Mouse (Mus musculus): ENCODE results near the gene Ksr1. TPM values are rescaled to one million over a fixed set of nuclear protein-coding genes. Genes with fewer than 3 reads are reported as not detected.
"Not testable (repeated sequence)": the region's sequence is repeated elsewhere in the genome, so short reads cannot be mapped to it uniquely, and the experiment has no call there.

Ksr1 gene
- polyA plus RNA-seq, 1 experiment from 2014 or later, result 4.4 TPM

GRCm38 (mm10) chr11:78990875-78991543 lies 155.2 kb downstream of the Ksr1 start:
- not testable (repeated sequence) for H3K9ac ChIP-seq (ENCODE audit: low read depth, low read length); H3K27ac ChIP-seq (ENCODE audit: low read depth, low read length); H3K9me3 ChIP-seq (replicated peaks; ENCODE audit: control insufficient read depth, low read length); ATAC-seq (replicated peaks; ENCODE audit: insufficient number of reproducible peaks, low FRiP score, low TSS enrichment); H3K4me1 ChIP-seq (ENCODE audit: control insufficient read depth, insufficient read depth, low read length); H3K27me3 ChIP-seq (ENCODE audit: control insufficient read depth, insufficient read depth, low read length); H3K4me3 ChIP-seq (ENCODE audit: low read depth, low read length); H3K4me2 ChIP-seq; H3K36me3 ChIP-seq (ENCODE audit: control insufficient read depth, insufficient read depth, low read length)
- 73% methylated on average over 5 of the region's 5 CpGs for WGBS (ENCODE audit: insufficient replicate concordance)

- peaks cover 6% of the 10 kb centered on the region for H3K9me3 ChIP-seq (replicated peaks; ENCODE audit: control insufficient read depth, low read length)
- no peaks in the 10 kb centered on the region for H3K4me1 ChIP-seq (ENCODE audit: control insufficient read depth, insufficient read depth, low read length)
- no peak for ATAC-seq (replicated peaks; ENCODE audit: insufficient number of reproducible peaks, low FRiP score, low TSS enrichment)
- WGBS (ENCODE audit: insufficient replicate concordance), result 87% methylated on average over 9 of the region's 9 CpGs
- no peak overlapping the region for H3K9ac ChIP-seq (ENCODE audit: low read depth, low read length)
- H3K4me3 ChIP-seq (ENCODE audit: low read depth, low read length), result no peak overlapping the region
- H3K27ac ChIP-seq (ENCODE audit: low read depth, low read length), result no peak overlapping the region
- no peaks in the 10 kb centered on the region for H3K36me3 ChIP-seq (ENCODE audit: control insufficient read depth, insufficient read depth, low read length)
- no peak overlapping the region for H3K4me2 ChIP-seq
- H3K27me3 ChIP-seq (ENCODE audit: control insufficient read depth, insufficient read depth, low read length), result no peaks in the 10 kb centered on the region
Observed at GRCm38 (mm10) chr11:78990096-78990495, 156.1 kb downstream of the Ksr1 start.

GRCm38 (mm10) chr11:78989206-78989605 lies 157.0 kb downstream of the Ksr1 start:
- 84% methylated on average over 11 of the region's 11 CpGs for WGBS (ENCODE audit: insufficient replicate concordance)
- not testable (repeated sequence) for H3K4me2 ChIP-seq; H3K9ac ChIP-seq (ENCODE audit: low read depth, low read length); H3K9me3 ChIP-seq (replicated peaks; ENCODE audit: control insufficient read depth, low read length); H3K27ac ChIP-seq (ENCODE audit: low read depth, low read length); H3K36me3 ChIP-seq (ENCODE audit: control insufficient read depth, insufficient read depth, low read length); H3K4me3 ChIP-seq (ENCODE audit: low read depth, low read length); ATAC-seq (replicated peaks; ENCODE audit: insufficient number of reproducible peaks, low FRiP score, low TSS enrichment); H3K27me3 ChIP-seq (ENCODE audit: control insufficient read depth, insufficient read depth, low read length); H3K4me1 ChIP-seq (ENCODE audit: control insufficient read depth, insufficient read depth, low read length)

DNA sequence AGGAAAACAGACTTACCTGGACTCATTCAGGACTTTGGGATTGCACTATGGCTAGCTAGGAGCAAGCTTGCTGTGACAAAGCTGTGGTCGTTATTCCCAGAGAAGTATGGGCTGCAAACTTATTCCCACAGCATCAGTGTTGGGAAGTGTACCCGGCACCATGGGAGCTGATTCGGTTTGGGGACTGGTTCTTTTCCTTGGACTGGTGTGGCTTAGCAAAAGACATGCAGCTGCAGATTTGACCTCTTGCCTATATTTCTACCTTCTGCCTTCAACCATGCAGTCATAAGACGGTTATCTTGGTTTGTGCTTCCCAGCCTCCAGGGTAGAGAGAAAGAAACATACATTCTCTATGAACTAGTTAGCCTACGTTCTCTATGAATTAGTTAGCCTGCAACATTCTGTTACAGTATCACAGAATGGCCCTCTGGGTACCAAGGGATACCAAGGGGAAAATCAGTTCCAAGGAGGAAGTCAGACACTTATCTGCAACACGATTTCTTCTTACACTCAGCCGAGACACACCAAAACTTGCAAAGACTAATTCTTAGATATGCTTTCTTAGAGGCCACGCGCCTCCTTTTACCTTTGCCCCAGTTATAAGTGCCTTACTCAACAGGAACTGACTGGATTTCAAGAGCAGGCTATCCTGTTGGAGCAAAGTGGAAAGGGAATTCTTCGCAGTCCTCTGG lies 159.8 kb downstream of the Ksr1 start:
- no peaks in the 10 kb centered on the region for H3K36me3 ChIP-seq (ENCODE audit: control insufficient read depth, insufficient read depth, low read length)
- no peak for ATAC-seq (replicated peaks; ENCODE audit: insufficient number of reproducible peaks, low FRiP score, low TSS enrichment)
- 81% methylated on average over 10 of the region's 10 CpGs for WGBS (ENCODE audit: insufficient replicate concordance)
- peaks cover 6% of the 10 kb centered on the region for H3K9me3 ChIP-seq (replicated peaks; ENCODE audit: control insufficient read depth, low read length)
- no peaks in the 10 kb centered on the region for H3K4me1 ChIP-seq (ENCODE audit: control insufficient read depth, insufficient read depth, low read length)
- H3K27ac ChIP-seq (ENCODE audit: low read depth, low read length), result no peak overlapping the region
- no peak overlapping the region for H3K4me3 ChIP-seq (ENCODE audit: low read depth, low read length)
- no peak overlapping the region for H3K4me2 ChIP-seq
- H3K9ac ChIP-seq (ENCODE audit: low read depth, low read length), result no peak overlapping the region
- no peaks in the 10 kb centered on the region for H3K27me3 ChIP-seq (ENCODE audit: control insufficient read depth, insufficient read depth, low read length)

DNA sequence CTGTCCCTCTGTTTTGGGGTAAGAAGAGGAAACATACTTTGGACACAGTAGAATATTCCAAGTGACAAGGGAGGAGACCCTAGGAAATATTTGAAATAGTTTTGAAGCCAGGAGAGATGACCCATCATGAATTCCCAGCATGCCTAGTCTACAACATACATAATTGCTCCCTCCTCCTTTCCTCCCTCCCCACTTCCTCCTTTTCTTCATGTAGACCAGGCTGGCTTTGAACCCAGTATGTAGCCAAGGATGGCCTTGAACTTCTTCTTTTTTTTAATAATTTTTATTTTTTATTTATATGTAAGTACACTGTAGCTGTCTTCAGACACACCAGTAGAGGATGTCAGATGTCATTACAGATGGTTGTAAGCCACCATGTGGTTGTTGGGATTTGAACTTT lies 160.7 kb downstream of the Ksr1 start:
- ATAC-seq (replicated peaks; ENCODE audit: insufficient number of reproducible peaks, low FRiP score, low TSS enrichment), result no peak
- H3K27ac ChIP-seq (ENCODE audit: low read depth, low read length), result no peak overlapping the region
- no peaks in the 10 kb centered on the region for H3K36me3 ChIP-seq (ENCODE audit: control insufficient read depth, insufficient read depth, low read length)
- H3K4me3 ChIP-seq (ENCODE audit: low read depth, low read length), result no peak overlapping the region
- no peak overlapping the region for H3K4me2 ChIP-seq
- no peaks in the 10 kb centered on the region for H3K27me3 ChIP-seq (ENCODE audit: control insufficient read depth, insufficient read depth, low read length)
- H3K9me3 ChIP-seq (replicated peaks; ENCODE audit: control insufficient read depth, low read length), result peaks cover 6% of the 10 kb centered on the region
- H3K9ac ChIP-seq (ENCODE audit: low read depth, low read length), result no peak overlapping the region
- H3K4me1 ChIP-seq (ENCODE audit: control insufficient read depth, insufficient read depth, low read length), result no peaks in the 10 kb centered on the region

GRCm38 (mm10) chr11:78984483-78985177 lies 161.6 kb downstream of the Ksr1 start, which contains the start of gene Lgals9:
Gene Lgals9 (minus strand): TSS chr11:78984946.
- Histone ChIP-seq H3K27ac (ENCODE audit: low read depth, low read length) (no peak within 1 kb of the TSS), H3K9me3 (replicated peaks; ENCODE audit: control insufficient read depth, low read length) (peaks cover 3% of the 10 kb centered on the region), H3K9ac (ENCODE audit: low read depth, low read length) (no peak within 1 kb of the TSS; the same call in 1 of the 2 replicates), H3K36me3 (ENCODE audit: control insufficient read depth, insufficient read depth, low read length) (no peaks in the 10 kb centered on the region), H3K4me2 (peak within 1 kb of the TSS; percentile 34), H3K4me3 (ENCODE audit: low read depth, low read length) (peak within 1 kb of the TSS; percentile 18), H3K4me1 (ENCODE audit: control insufficient read depth, insufficient read depth, low read length) (no peaks in the 10 kb centered on the region; the same call in 1 of the 2 replicates), H3K27me3 (ENCODE audit: control insufficient read depth, insufficient read depth, low read length) (no peaks in the 10 kb centered on the region)
- WGBS (ENCODE audit: insufficient replicate concordance), result 53% methylated on average over 10 of the region's 10 CpGs
- peak; percentile 63; the same call in 1 of the 2 replicates for ATAC-seq (replicated peaks; ENCODE audit: insufficient number of reproducible peaks, low FRiP score, low TSS enrichment)

- 67% methylated on average over 7 of the region's 7 CpGs for WGBS (ENCODE audit: insufficient replicate concordance)
- no peak overlapping the region for H3K9ac ChIP-seq (ENCODE audit: low read depth, low read length)
- no peak overlapping the region for H3K27ac ChIP-seq (ENCODE audit: low read depth, low read length)
- peak overlapping the region; percentile 18; the same call in 1 of the 2 replicates for H3K4me3 ChIP-seq (ENCODE audit: low read depth, low read length)
- no peaks in the 10 kb centered on the region for H3K36me3 ChIP-seq (ENCODE audit: control insufficient read depth, insufficient read depth, low read length)
- no peaks in the 10 kb centered on the region for H3K9me3 ChIP-seq (replicated peaks; ENCODE audit: control insufficient read depth, low read length)
- H3K4me2 ChIP-seq, result peak overlapping the region; percentile 34
- no peaks in the 10 kb centered on the region for H3K27me3 ChIP-seq (ENCODE audit: control insufficient read depth, insufficient read depth, low read length)
- H3K4me1 ChIP-seq (ENCODE audit: control insufficient read depth, insufficient read depth, low read length), result no peaks in the 10 kb centered on the region; the same call in 1 of the 2 replicates
- ATAC-seq (replicated peaks; ENCODE audit: insufficient number of reproducible peaks, low FRiP score, low TSS enrichment), result no peak
Observed at GRCm38 (mm10) chr11:78983539-78983938, 162.7 kb downstream of the Ksr1 start.

DNA sequence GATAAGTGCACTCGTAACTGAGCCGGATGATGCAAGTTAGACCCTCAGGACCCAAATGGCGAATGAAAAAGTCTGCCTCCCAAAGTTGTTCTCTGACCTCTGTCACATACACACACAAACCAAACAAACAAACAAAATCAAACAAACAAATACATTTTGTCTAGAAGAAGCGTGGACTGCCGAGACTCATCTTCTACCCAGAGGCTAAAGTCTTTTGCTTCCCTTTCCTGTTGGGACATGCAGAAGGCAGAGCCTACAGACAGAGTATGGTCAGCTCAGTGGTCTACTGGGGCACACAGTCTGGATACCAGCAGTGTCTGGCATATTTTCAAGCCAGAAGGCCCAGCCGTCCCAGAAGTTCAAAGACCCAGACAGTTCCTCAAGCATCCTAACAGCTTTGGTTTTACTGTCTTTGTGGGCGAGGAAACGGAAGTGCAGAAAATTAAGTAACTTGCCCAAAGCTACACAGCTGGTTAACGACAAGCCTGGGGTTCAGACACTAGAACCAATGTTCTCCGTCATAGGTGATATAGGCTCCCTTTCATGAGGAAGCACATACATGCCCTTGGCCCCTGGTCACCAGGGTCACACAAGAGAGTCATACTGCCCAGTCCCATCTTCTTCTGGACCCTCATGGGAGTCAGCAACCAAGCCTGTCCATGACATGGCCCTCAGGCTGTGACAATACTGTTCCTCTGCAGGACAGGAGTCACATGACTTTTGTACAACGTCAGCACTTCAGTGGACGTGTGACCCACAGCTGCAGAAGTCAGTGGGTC lies 163.5 kb downstream of the Ksr1 start:
- Histone ChIP-seq H3K9ac (ENCODE audit: low read depth, low read length) (no peak overlapping the region), H3K27ac (ENCODE audit: low read depth, low read length) (no peak overlapping the region), H3K4me2 (peak overlapping the region; percentile 34), H3K36me3 (ENCODE audit: control insufficient read depth, insufficient read depth, low read length) (no peaks in the 10 kb centered on the region), H3K27me3 (ENCODE audit: control insufficient read depth, insufficient read depth, low read length) (no peaks in the 10 kb centered on the region), H3K9me3 (replicated peaks; ENCODE audit: control insufficient read depth, low read length) (no peaks in the 10 kb centered on the region), H3K4me1 (ENCODE audit: control insufficient read depth, insufficient read depth, low read length) (no peaks in the 10 kb centered on the region; the same call in 1 of the 2 replicates), H3K4me3 (ENCODE audit: low read depth, low read length) (no peak overlapping the region)
- no peak for ATAC-seq (replicated peaks; ENCODE audit: insufficient number of reproducible peaks, low FRiP score, low TSS enrichment)
- WGBS (ENCODE audit: insufficient replicate concordance), result 75% methylated on average over 12 of the region's 12 CpGs
